Mouse (Mus musculus): ENCODE data around the gene Gli1. TPM values are rescaled to one million over a fixed set of nuclear protein-coding genes. Genes with fewer than 3 reads are reported as not detected.

The Gli1 gene
- total and polyA plus RNA-seq, 3 experiments = 0.10 to 0.42 TPM; not detected in 1

DNA sequence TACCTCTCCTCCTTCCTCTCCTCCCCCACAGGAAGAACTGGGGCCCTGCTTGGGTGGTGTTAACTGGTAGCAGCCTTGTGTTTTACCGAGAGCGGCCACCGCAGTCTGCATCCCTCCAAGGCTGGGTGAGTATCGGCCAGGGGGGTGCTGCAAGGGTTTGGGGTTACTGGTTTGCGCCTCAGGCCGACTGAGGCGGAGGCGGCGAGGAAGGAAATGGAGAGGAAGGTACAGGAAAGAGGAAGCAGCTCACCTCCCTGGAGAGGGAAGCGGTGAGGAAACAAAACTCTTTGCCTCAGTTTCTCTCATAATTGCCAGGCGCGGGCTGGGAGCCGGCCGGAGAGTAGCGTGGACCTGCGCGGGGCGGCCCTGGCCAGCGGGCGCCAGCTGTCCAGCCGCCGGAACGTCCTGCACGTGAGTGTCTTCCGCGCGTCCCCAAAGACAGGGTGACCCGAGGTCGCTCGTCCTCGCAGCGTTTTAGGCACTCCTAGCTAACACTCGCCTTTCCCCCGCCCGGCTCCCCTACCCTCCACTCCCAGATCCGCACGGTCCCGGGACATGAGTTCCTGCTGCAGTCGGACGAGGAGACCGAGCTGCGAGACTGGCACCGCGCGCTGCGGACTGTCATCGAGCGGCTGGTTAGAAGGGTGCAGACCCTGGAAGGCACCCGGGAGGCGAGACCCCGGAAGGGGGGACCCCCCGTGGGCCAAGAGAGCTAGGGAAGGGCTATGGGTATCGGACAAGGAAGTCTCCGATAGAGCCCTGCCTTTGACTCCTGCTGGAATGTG lies 15.6 kb downstream of the Gli1 start:
- no peak overlapping the region for H3K4me2 ChIP-seq (ENCODE audit: insufficient read depth, low read depth, poor library complexity, severe bottlenecking)
- DNase-seq (ENCODE audit: extremely low read depth) = no peak
- H3K4me1 ChIP-seq (ENCODE audit: control insufficient read depth in 1 of 2, insufficient read depth in 2 of 2) = peaks cover 5 to 39% of the 10 kb centered on the region in 2 experiments
- H3K79me2 ChIP-seq (replicated peaks; ENCODE audit: control insufficient read depth, extremely low read depth, insufficient read depth, poor library complexity, severe bottlenecking) = no peaks in the 10 kb centered on the region
- no peak overlapping the region for H3K4me3 ChIP-seq (replicated peaks in 1 of 3; ENCODE audit: low read depth in 2 of 3, low read length in 2 of 3, poor library complexity in 1 of 3)
- dilution Hi-C loops (cut with MboI; ENCODE audit: extremely low pct_ligation_motif_present, extremely low pct_unique_long_range_greater_than_20kb, low sequenced_read_pairs) = no loop called here
- no peak overlapping the region for H3K27ac ChIP-seq (ENCODE audit: insufficient read depth, low read depth)
- peaks cover 36 to 59% of the 10 kb centered on the region in 2 experiments for H3K36me3 ChIP-seq (replicated peaks in 1 of 2; ENCODE audit: control insufficient read depth in 1 of 2, insufficient read depth in 1 of 2, low read length in 1 of 2)
- no peaks in the 10 kb centered on the region for H3K9me3 ChIP-seq (replicated peaks; ENCODE audit: low read length)
- in situ Hi-C loops (cut with MboI; ENCODE audit: low pct_ligation_motif_present, low pct_unique_long_range_greater_than_20kb, low sequenced_read_pairs) = no loop called here
- no peaks in the 10 kb centered on the region for H3K27me3 ChIP-seq (replicated peaks)
- TF ChIP-seq MAX (IDR thresholded peaks at IDR 0.05; ENCODE audit: low read length) (no peak), SIN3A (IDR thresholded peaks at IDR 0.05; ENCODE audit: low read length) (no peak), RCOR1 (conservative IDR thresholded peaks at IDR 0.05; ENCODE audit: low read depth, low read length) (no peak), GABPA (IDR thresholded peaks at IDR 0.05; ENCODE audit: insufficient replicate concordance, low read depth, low read length) (no peak), NELFE (IDR thresholded peaks at IDR 0.05; ENCODE audit: low read depth, low read length) (no peak), USF1 (IDR thresholded peaks at IDR 0.05; ENCODE audit: low read depth, low read length) (no peak), ZKSCAN1 (IDR thresholded peaks at IDR 0.05; ENCODE audit: borderline replicate concordance, low read depth, low read length) (no peak), EP300 (IDR thresholded peaks at IDR 0.05; ENCODE audit: low read length) (no peak)
- H3K9ac ChIP-seq (ENCODE audit: insufficient read depth, low read depth) = no peak overlapping the region

GRCm38 (mm10) chr10:127325454-127326016 lies 16.2 kb downstream of the Gli1 start:
- dilution Hi-C loops (cut with MboI; ENCODE audit: extremely low pct_ligation_motif_present, extremely low pct_unique_long_range_greater_than_20kb, low sequenced_read_pairs) = no loop called here

DNA sequence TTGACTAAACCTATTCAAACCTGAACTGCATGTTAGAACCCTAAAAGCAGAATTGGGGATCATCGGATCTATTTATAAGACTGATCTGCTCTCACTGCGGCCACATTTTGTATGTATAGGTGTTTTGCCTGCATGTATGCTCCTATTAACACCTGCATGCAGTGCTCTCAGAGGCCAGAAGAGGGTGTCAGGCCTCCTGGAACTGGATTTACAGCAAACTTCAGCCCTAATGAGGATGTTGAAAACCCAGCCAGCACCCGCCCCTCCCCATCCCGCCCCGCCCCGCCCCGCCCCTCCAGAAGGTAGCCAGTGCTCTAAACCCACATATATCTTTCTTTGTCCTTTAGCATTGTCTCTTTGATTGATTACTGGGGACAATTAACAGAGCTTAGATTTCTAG lies 17.3 kb downstream of the Gli1 start:
- peak; percentile 94 for DNase-seq (ENCODE audit: extremely low read depth)
- H3K27ac ChIP-seq (ENCODE audit: insufficient read depth, low read depth) = no peak overlapping the region
- no peaks in the 10 kb centered on the region for H3K9me3 ChIP-seq (replicated peaks; ENCODE audit: low read length)
- H3K4me1 ChIP-seq (ENCODE audit: control insufficient read depth in 1 of 2, insufficient read depth in 2 of 2) = peaks cover 5 to 41% of the 10 kb centered on the region in 2 experiments
- dilution Hi-C loops (cut with MboI; ENCODE audit: extremely low pct_ligation_motif_present, extremely low pct_unique_long_range_greater_than_20kb, low sequenced_read_pairs) = no loop called here
- H3K9ac ChIP-seq (ENCODE audit: insufficient read depth, low read depth) = 0 out of 2 replicates have a peak overlapping the region, but pooled peaks have one; percentile 87
- H3K36me3 ChIP-seq (replicated peaks in 1 of 2; ENCODE audit: control insufficient read depth in 1 of 2, insufficient read depth in 1 of 2, low read length in 1 of 2) = peaks cover 29 to 42% of the 10 kb centered on the region in 2 experiments
- H3K4me3 ChIP-seq (replicated peaks in 1 of 3; ENCODE audit: low read depth in 2 of 3, low read length in 2 of 3, poor library complexity in 1 of 3) = peak overlapping the region; percentile 58 to 81 (median 75)
- in situ Hi-C loops (cut with MboI; ENCODE audit: low pct_ligation_motif_present, low pct_unique_long_range_greater_than_20kb, low sequenced_read_pairs) = no loop called here
- H3K79me2 ChIP-seq (replicated peaks; ENCODE audit: control insufficient read depth, extremely low read depth, insufficient read depth, poor library complexity, severe bottlenecking) = no peaks in the 10 kb centered on the region
- peak overlapping the region; percentile 97 for H3K4me2 ChIP-seq (ENCODE audit: insufficient read depth, low read depth, poor library complexity, severe bottlenecking)
- no peaks in the 10 kb centered on the region for H3K27me3 ChIP-seq (replicated peaks)
- TF ChIP-seq E2F4 (IDR thresholded peaks at IDR 0.05; ENCODE audit: insufficient replicate concordance, low read depth, low read length) (no peak), NRF1 (IDR thresholded peaks at IDR 0.05; ENCODE audit: low read depth, low read length) (no peak), ZMIZ1 (IDR thresholded peaks at IDR 0.05; ENCODE audit: low read depth, low read length) (no peak), TCF12 (IDR thresholded peaks at IDR 0.05; ENCODE audit: low read depth, low read length) (no peak), EP300 (IDR thresholded peaks at IDR 0.05; ENCODE audit: low read length) (no peak), SMC3 (IDR thresholded peaks at IDR 0.05; ENCODE audit: low read depth, low read length) (peak; percentile 49), MXI1 (IDR thresholded peaks at IDR 0.05; ENCODE audit: low read depth, low read length) (0 out of 2 replicates have a peak, but pooled peaks have one; percentile 10), CHD2 (IDR thresholded peaks at IDR 0.05; ENCODE audit: low read length) (no peak), MAFK (IDR thresholded peaks at IDR 0.05; ENCODE audit: insufficient replicate concordance, low read length) (no peak), USF1 (IDR thresholded peaks at IDR 0.05; ENCODE audit: low read depth, low read length) (no peak), MAZ (IDR thresholded peaks at IDR 0.05; ENCODE audit: low read depth, low read length) (0 out of 2 replicates have a peak, but pooled peaks have one; percentile 46), ZNF384 (IDR thresholded peaks at IDR 0.05; ENCODE audit: low read depth, low read length) (no peak), NELFE (IDR thresholded peaks at IDR 0.05; ENCODE audit: low read depth, low read length) (0 out of 2 replicates have a peak, but pooled peaks have one; percentile 18), RAD21 (IDR thresholded peaks at IDR 0.05; ENCODE audit: low read depth, low read length) (peak; percentile 37), IRF4 (IDR thresholded peaks at IDR 0.05; ENCODE audit: low read depth, low read length) (peak; percentile 21; the same call in 1 of the 2 replicates), SIN3A (IDR thresholded peaks at IDR 0.05; ENCODE audit: low read length) (peak; percentile 46; the same call in 1 of the 2 replicates)

More at GRCm38 (mm10) chr10:127325454-127326016, 16.2 kb downstream of the Gli1 start:
- in situ Hi-C loops (cut with MboI; ENCODE audit: low pct_ligation_motif_present, low pct_unique_long_range_greater_than_20kb, low sequenced_read_pairs) = no loop called here
- H3K9ac ChIP-seq (ENCODE audit: insufficient read depth, low read depth) = no peak overlapping the region
- peaks cover 36 to 53% of the 10 kb centered on the region in 2 experiments for H3K36me3 ChIP-seq (replicated peaks in 1 of 2; ENCODE audit: control insufficient read depth in 1 of 2, insufficient read depth in 1 of 2, low read length in 1 of 2)
- peaks cover 5 to 41% of the 10 kb centered on the region in 2 experiments for H3K4me1 ChIP-seq (ENCODE audit: control insufficient read depth in 1 of 2, insufficient read depth in 2 of 2)
- DNase-seq (ENCODE audit: extremely low read depth) = no peak
- TF ChIP-seq POLR2AphosphoS2 (IDR thresholded peaks at IDR 0.05; ENCODE audit: low read depth, low read length) (no peak), SIN3A (IDR thresholded peaks at IDR 0.05; ENCODE audit: low read length) (no peak), JUN (IDR thresholded peaks at IDR 0.05; ENCODE audit: insufficient read depth, low read depth, low read length) (no peak), TBP (conservative IDR thresholded peaks at IDR 0.05; ENCODE audit: low read depth, low read length) (no peak), ETS1 (conservative IDR thresholded peaks at IDR 0.05; ENCODE audit: low read depth, low read length) (no peak), ZKSCAN1 (IDR thresholded peaks at IDR 0.05; ENCODE audit: borderline replicate concordance, low read depth, low read length) (no peak), EP300 (IDR thresholded peaks at IDR 0.05; ENCODE audit: low read length) (no peak)
- no peak overlapping the region for H3K4me2 ChIP-seq (ENCODE audit: insufficient read depth, low read depth, poor library complexity, severe bottlenecking)
- H3K79me2 ChIP-seq (replicated peaks; ENCODE audit: control insufficient read depth, extremely low read depth, insufficient read depth, poor library complexity, severe bottlenecking) = no peaks in the 10 kb centered on the region
- no peak overlapping the region for H3K27ac ChIP-seq (ENCODE audit: insufficient read depth, low read depth)
- no peak overlapping the region for H3K4me3 ChIP-seq (replicated peaks in 1 of 3; ENCODE audit: low read depth in 2 of 3, low read length in 2 of 3, poor library complexity in 1 of 3)
- no peaks in the 10 kb centered on the region for H3K27me3 ChIP-seq (replicated peaks)
- H3K9me3 ChIP-seq (replicated peaks; ENCODE audit: low read length) = no peaks in the 10 kb centered on the region
